Mouse (Mus musculus) adrenal gland, postnatal 10 days (tissue): ENCODE results near the gene Mpp6. TPM values are rescaled to one million over a fixed set of nuclear protein-coding genes. Genes with fewer than 3 reads are reported as not detected.
A peak's percentile ranks its signal among the peaks of the same experiment; 100 is the strongest.

ENCODE experiments used
- DNase-seq: peaks from one replicate; pipeline ENCODE4 v3.0.0; 2021; ENCODE audit warnings: mixed read lengths
- total RNA-seq, 2 experiments: library from RNA; stranded (reverse); gene quantifications; 2 replicates each; pipeline ENCODE4 v1.2.3; 2021

Mpp6 gene
- total RNA-seq, 2 experiments from 2014 or later, result 59.2 to 60.7 TPM

DNA sequence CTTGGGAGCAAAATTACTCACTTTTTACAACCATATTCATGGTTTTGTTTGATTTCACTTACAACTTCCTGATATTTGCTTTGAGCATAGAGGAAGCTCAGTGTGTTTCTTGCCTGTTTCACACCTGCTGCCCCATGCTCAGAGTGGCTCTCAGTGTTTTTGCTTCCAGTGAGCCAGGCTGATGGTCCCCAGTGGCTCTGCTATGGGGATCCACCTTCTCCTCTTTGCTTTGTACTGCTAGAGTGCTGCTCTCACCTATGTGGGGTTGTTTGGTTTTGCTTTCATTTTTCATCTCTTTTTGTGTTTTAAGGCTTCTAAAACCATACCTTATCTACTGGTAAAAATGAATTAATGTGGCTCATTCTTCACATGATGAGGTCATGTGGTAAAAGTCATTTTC, 36.1 kb downstream of the Mpp6 start:
- no peak for DNase-seq

DNA sequence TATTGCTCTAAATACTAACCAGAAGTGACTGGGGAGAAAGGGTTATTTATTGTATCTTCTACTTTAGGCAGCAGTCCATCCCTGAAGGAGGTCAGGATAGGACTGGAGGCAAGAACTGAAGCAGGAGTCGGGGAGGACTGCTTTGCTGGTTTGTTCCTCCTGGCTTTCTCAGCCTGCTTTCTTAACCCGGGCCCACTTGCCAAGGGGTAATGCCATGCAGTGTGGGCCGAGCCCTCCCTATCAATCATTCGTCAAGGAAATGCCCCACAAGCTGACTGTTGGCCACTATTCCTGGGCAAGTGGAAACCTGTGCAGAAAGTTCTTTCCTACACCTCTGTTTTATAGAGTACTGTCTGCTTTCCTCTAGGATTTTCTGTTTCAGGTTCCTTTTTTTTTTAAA, 39.3 kb downstream of the Mpp6 start:
- DNase-seq, result no peak

DNA sequence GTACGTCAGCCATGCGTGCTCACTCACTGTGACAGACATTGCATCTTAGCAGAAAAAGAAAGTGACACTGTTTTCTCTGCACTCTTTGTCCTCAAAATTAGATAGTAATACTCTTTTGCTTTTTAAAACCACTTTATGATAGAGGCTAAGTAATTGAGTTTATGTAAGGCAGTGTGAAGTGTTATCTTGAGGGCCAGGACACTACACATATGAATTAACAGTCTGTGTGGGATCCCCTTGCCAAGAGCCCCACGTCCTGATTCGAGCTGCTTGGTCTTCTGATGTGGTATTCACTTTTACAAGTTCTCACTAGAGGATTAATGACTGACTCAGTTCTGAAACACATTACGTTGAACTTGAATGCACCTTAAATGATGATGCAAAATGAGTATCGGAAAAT, 49.8 kb downstream of the Mpp6 start:
- DNase-seq, result no peak

DNA sequence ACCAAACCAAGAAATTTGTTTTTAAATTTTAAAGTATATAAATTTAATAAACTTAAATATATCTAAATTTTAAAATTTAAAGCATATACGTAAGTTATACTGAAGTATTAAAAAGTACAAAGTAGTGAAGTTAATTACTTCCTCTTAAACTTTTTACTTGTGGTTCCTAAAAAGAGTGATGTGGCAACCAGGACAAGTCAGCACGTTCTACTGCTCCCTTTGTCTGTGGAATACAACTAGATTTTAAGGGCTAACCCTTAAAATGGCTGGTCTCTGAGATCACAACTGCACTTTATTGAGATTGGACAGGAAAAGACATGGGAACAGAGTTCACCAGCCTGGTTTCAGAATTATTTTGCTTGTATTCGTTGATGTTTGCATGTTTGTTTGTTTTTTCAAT, 53.0 kb downstream of the Mpp6 start:
- DNase-seq, result no peak

DNA sequence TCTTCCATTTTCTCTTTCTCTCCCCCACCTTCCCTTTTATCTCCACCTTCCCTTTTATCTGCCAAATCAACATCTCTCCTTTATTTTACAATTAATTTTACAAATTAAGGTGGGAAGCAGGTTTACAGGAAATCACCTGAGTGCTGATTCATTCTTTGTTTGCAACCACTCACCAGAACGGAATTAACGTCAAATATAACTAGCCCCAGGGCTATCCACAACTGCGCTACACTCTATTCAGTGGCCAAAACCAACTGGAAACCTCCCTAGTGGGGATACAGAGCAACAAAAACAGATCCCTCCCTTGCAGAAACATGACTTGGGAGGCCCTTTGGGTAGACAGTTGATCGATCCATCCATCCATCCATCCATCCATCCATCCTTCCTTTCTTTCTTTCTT, 58.8 kb downstream of the Mpp6 start:
- no peak for DNase-seq

DNA sequence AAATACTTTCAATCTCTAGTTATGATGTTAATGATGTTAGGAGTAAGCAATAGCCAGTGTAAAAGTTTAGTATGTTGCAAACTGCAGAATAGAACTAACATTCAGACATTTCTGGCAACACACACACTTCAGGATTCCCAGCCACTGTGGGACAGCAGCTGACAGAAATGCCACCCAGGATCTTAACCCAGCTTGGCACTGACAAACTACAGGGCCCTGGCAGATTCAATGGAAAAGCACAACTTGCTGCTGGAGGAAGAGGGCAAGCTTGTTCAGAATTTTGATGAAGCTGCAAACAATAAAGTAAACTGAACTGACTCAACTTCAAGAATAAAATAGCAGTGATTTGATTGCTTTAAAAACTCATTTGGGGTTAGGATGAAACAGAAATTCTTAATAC, 59.7 kb downstream of the Mpp6 start:
- no peak for DNase-seq

DNA sequence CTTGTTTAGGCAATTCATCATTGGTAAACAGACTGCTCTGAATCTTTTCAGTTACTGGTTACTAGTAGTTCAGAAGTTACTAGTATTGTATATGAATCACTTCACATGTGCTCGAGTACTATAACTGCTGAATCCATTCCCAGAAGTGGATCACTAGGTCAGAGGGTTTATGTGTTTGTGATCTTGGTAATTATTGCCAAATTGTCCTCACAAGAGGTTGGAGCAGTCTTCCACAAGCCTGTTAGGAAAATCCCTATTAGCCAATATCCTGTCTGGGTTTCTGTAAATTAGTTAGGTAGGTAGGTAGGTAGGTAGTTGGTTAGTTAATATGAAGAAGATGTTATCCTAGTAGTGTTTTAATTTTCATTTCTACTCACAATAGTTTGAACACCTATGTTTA, 65.7 kb downstream of the Mpp6 start:
- no peak for DNase-seq

DNA sequence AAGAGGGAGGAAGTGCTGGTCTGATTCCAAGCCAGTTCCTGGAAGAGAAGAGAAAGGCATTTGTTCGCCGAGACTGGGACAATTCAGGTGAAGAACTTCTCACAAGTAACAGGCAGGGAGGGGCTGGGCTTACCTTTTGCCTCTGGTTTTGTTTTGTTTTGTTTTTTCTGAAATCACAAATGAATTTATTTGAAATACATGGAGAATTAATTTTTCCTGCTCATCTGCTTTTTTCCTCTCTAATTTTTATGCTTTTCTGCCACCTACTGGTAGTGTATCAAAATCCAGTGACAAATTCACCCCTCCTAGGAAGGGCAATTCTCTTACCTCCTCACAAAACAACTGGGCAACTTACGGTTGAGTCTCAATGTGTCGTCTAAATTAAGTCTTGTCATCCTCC, 70.1 kb downstream of the Mpp6 start:
- peak; percentile 3 for DNase-seq

DNA sequence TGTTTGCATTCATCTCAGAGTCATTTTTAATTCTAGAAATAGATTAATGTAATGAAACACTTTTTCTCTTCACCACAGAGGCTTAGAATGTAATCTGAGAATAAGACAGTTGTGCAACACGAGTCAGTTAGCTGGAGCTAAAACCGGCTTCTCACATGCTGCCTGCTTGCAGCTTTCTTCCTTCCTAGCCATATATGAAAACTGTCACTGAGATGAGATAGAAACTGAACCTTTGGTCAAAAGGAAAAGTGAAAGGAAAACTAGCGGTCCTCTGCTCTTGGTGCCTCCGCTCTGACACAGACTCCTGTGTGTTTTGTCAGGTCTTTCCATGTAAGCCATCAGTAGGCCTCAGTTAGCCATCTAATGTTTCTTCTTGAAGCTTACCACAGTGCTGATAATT, 77.9 kb downstream of the Mpp6 start:
- no peak for DNase-seq

DNA sequence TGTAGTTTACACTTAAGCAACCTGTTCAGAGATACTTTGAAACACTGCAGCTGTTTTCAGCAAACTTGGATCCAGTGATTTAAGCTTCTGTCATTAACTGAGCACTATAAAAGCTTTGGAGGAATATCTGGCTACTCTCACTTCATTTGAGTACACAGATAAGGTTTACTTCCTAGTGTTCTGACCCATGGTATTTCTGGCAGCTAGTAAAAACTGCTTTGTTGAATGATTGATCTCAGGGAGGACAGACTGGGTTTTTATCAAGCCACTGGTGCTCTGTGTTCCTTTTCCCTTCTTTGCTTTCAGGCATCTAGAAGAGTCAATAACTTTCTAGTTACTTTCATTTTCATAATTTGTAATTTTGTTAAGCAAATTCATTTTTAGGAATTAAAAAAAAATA, 79.3 kb downstream of the Mpp6 start:
- no peak for DNase-seq

DNA sequence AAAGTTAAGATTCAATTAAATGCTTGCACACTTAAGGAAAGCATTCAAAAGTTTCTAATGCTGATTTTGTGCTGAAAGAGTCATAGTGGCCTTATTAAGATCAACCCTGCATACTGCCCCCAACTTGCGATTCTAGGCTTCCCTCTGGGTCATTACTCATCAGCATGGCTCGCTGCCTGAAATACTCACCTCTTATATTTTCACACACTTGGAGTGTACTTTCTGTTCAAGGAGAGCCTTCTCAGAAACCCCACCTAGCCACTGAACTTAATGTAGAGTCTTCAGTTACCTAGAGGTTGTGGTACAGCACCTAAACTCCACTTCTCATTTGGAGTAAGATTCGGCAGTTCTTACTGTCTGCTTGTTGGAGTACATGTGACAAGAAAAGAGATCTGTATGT, 81.6 kb downstream of the Mpp6 start:
- no peak for DNase-seq

DNA sequence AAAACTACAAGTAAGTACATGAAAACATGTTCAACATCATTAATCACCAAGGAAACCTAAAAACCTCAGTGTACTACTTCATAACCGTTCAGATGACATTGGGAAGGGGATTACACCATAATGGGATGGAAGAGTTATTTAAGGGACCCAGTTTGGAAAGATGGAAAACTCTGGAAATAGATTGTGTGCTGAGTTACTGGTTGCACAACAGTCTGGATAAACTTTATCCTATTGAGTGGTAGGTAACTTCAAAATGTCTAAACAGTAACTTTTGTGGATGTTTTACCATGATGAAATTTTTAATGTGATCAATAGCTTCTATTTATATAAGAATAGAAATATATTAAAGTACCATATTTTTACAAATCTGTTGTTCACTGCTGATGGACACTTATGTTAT, 82.1 kb downstream of the Mpp6 start:
- no peak for DNase-seq

DNA sequence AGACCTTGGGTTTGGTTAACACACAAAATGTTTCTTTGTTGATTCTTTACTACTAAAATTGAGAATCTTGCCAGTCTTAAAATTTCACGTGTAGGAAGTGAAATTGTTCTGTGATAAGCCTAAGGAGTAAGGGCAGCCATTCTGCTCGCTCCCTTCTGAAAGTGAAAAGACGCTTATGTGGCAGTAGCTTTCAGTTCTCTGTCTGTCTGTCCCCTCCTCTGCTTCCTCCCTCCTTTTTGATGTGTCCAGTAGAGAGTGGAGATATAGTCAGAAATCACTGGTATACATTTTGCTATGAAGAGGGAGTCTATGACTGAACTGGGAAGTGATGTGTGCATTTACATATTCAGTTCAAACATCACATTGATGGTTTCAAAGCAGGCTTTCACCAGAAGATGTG, 82.8 kb downstream of the Mpp6 start:
- no peak for DNase-seq

DNA sequence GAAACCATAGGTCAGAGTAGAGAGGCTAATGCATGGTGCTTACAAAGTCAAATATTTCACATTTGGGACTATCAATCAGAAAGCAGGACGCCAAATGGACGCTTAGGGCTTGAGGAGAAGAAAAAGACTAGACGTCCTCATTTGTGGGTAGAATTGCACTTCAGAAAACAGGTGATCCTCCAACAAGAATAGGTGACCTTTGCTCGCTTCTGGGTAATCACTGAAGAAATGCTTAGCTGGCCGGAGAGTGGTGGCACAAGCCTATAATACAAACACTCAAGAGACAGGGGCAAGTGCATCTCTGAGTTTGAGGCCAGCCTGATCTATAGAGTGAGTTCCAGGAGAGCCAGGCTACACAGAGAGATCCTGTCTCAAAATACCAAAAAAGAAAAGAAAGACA, 83.8 kb downstream of the Mpp6 start:
- DNase-seq, result no peak

DNA sequence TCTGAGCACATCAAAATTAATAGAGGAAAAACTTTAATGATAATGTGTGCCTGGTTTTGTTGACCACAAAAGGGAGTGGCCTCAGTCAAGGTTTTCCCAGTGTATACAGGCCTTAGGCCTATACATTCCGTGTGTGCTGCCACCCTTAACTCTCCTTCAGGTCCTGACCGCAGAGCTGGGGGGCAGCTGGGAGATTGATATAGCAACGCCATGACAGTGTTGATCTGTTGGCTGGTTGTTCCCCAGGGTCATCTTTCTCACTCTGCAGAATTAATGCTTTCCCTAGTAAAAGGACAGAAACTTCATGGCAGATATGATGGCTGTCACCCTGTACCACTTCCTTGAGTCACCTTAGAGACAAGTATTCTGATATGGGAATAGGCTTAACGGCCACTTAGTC, 94.3 kb downstream of the Mpp6 start:
- no peak for DNase-seq

DNA sequence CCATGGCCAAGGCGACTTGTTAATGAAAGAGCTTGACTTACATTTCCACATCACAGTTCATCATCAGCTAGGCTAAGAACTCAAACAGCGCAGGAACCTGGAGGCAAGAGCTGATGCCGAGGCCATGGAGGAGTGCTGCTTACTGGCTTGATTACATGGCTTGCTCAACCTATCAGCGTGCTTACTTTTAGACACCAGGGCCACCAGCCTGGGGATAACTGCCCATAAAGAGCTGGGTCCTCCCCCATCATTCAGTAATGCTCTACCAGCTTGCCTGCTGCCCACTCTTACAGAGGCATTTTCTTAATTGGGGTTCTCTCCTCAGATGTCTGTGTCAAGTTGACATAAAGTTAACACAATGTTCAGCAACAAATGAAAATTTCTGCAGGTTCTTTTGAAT, 95.1 kb downstream of the Mpp6 start:
- DNase-seq, result no peak

DNA sequence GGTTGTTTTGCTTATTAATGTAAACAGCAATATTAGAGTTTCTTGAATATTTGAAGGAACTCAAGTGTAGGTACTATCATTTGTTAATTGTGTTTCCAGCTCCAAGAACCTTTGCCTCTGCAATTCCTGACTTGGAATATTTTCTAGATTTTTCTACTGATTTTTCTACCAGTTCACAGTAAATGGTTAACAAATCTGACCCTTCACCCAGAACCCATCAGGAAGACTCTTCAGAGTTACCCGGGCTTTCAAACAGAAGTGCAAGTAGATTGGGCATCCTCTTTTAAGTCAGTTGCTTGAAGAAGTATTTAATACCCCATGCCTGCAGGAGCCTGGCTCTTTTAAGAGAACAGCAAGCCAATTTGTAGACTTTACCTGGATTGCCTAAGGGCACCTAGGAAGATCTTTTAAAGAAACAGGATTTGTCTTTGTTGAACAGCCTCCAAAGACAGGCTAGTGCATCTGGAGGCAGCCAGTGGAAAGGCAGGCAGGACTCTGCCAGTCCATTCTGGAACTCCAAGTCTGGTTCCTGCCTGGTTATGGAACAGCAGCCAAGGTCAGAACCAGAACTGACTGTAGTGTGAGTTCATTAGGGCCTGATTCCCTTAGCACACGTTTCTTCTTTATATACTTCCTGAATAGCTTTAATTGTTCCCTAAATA, 104.8 kb downstream of the Mpp6 start:
- DNase-seq, result no peak

DNA sequence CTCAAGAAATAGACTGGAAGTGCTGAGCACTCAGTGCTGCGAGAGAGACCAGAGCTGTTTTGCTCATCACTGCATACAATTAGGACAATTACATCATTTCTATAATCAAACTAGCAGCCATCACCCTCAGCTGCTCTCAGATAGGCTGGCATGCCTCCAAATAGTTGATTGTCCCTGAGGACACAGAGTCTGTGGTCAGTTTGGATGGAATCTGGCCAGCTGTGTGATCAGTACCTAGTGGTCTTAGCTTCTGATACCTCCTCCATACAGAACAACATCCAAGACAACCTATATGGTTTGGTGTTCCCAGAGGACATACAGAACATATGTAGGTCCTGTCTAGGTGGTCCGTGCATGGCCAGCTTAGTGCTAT, 105.3 kb downstream of the Mpp6 start:
- peak; percentile 11 for DNase-seq

DNA sequence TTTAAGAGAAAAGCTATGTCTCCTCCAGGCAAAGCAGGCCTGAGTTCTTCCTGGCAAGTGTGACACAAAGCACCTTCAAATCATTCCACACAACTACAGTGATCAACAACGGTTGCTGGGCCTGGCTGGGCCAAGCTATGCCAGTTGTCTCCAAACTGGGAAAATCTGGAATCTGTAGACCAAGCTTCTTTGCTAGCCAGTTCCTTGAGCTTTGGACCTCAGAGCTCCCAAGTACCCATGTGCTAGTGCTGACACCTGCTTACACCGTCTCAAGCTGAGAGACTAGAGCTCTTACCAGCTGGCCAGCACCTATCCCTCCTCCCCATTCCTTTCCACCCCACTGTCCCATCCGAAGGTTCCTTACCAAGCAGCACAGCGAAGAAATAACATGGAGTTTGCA, 105.9 kb downstream of the Mpp6 start:
- DNase-seq, result no peak

DNA sequence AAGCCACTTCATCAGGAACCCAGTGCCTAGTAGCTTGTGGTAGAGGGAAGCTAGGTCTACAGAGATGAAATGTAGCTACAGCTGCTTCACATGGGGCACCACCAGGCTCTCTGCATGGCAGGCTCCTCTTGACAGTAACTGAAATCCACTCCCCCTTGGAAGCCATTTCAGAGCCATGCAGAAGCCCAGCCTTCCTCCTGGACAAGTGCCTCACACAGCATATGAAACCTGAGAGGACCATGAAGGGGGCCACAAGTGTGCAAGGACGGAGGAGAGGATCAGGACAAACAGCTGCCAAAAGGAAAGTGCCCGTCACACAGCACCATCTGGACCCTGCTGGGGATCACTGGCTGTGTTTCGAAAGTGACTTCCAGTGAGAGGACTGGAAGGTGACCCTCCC, 108.6 kb downstream of the Mpp6 start:
- DNase-seq, result no peak

DNA sequence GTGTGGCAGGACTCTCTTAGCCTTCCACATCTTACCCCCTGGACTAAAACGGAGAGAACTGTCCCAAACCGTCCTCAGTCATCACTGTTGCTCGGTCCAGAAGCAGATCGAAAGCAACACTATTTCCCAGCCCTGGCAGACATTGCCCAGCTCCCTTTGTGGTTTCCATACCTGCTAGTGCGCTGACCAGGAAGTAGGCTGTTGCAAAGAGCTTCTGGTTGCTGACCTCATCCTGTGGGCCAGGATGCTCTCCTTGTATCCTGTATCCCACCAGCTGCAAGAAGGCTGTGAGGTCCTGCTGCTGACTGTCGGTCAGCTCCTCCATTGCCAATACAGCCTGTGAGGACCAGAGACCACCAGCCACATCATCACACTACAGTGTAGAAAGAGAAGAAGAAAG, 109.0 kb downstream of the Mpp6 start:
- no peak for DNase-seq

DNA sequence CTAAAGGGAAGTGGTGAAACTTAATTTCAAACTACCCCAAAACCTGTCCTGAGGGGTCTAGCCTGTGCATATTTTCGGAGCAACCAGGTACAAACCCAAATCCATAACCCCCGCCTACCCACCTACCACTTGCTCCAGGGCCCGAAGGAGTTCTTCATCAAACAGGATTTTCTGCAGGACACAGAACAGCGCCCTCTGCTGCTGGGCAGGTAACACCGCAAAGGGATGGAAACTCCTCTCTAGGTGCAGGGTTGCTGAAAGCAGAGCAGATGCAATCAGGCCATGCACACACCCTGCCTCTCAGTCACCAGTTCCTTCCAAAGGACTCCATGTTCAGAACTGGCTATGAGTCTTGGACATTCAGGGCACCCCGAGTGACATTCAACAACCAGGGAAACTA, 110.8 kb downstream of the Mpp6 start:
- peak; percentile 60 for DNase-seq

DNA sequence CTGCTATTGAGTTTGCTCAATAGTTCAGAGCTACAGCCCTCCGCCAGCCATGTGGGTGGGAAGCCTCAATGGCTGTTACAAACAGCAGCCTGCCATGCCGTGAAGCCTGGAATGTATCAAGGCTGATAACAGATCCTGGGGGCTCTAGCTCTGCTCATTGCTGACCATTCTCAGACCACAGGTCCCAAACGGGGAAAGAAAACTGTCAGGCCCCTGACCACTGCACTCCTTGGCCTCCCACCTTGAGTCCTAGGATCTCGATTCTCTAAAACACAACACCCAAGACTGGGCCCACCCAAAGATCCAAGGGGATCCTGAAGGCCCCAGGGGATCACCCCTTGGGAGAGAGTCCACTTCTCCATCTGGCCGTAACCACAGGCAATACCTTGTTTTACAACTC, 112.3 kb downstream of the Mpp6 start:
- DNase-seq, result no peak

DNA sequence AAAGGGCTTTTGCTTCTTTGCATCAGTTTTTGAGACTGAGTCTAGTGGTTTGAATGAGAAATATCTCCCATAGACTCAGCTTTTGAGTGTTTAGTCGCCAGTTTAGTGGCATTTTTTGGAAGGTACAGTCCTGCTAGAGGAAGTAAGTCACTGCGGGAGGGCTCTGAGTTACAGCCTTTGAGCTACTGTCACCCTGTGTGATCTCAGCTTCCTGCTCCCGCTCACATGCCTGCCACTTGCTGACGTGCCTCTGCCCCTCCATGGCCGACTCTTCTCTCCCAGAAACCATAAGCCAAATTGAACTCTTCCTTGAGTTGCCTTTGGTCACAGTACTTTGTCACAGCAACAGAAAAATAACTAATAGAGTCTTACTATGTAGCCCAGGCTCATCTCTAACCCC, 112.9 kb downstream of the Mpp6 start:
- no peak for DNase-seq

DNA sequence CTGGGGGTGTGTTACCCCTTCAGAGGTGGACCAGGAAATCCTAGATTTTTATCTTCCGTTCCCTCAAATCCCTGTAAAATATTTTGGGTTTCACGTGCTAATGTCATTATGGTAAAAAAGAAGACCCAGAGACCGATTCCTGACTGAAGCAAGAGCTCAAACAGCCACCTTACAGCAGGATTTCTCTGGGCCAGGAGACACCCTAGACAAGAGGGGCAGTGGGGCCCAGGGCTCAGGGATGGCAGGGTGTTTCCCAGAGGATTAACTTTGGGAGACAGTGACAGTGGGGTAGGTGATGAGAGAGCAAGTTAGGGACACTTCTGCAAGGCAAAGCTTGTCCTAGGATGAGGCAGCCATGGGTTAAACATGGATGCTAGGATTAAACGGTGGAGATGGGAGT, 113.6 kb downstream of the Mpp6 start:
- DNase-seq, result no peak
